Mouse (Mus musculus): ENCODE data around the gene Lrfn2. TPM values are rescaled to one million over a fixed set of nuclear protein-coding genes. Genes with fewer than 3 reads are reported as not detected.

The Lrfn2 gene
- polyA plus RNA-seq, 3 experiments from 2014 or later: not detected

DNA sequence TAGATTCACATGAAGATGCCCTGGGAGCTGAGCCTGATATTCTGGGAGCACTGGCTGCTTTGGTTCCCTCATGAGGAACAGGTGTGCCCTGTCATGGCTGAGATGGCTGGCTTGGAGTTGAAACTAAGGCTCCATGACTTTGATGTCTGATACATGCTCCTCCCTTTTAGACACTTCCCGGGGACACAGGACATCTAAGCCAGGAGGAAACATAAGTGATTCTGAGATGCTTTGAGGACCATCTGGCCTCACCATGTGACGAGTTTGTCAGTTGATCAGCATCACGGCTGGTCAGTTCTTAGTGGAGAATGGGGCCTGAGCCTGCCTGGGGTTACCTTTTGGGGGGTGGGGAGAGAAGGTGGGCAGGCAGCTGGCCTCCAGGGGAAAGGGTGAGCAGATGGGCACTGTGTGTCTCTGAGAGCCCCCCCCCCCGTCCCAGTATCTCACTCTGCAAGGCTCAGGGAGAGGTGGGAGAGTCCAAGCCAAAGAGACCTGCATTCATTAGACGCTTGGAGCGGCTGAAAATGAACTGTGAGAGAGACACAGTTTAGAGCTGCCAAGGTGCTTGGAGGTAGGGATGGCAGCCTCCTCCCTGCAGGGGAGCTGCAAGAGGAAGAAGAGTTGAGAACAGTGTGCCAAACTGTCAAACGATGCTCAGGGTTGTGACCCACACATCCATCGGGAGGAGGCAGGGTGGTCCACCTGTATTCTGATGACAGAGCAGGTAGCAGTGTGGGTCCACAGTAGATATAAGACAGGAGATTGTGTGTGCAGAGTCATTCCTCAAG, 105.2 kb downstream of the Lrfn2 start:
- ATAC-seq: no peak

- ATAC-seq: no peak
Observed at GRCm38 (mm10) chr17:49043806-49044640, 111.8 kb downstream of the Lrfn2 start.

DNA sequence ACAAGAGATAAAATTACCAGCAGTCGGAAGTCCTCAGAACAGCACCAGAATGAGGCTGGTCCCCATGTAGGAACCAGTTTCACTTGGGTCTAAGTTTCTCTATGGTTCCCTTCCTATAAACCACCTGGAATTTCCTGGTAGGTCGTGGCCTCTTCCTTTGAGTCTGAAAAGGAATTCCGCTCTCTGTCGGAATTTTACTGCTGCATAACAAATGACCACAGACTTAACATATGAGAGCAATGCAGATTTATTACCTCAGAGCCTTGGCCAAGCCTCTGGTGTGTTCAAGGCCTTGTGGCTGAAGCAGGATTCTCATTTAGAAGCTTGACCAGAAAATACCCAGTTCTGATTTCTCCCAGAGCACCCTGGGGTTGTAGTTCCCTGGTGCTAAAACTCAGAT, 115.7 kb downstream of the Lrfn2 start:
- no peak for ATAC-seq

GRCm38 (mm10) chr17:49051231-49051630, 119.1 kb downstream of the Lrfn2 start:
- ATAC-seq: no peak

GRCm38 (mm10) chr17:49061141-49061540, 129.0 kb downstream of the Lrfn2 start:
- ATAC-seq: no peak

GRCm38 (mm10) chr17:49063789-49064188, 131.6 kb downstream of the Lrfn2 start:
- no peak for ATAC-seq

DNA sequence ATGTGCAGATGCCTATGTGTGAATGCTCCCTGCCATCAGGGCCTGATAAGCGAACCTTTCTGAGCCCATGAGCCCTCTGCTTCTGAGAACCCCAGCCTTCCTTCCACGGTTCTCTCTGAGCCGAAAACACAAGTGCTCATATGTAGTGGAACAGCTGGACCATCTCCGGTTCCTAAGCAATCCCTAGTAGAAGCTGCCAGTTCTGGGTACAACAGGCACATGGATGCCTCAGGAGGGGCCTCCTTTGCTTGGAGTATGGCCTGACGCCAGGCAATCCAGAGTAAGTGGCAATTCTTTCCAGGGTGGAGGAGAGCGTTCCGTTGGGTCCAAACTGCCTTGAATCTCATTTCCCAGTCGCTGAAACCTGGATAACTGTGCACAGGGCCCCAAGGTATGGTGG, 132.3 kb downstream of the Lrfn2 start:
- ATAC-seq: no peak

DNA sequence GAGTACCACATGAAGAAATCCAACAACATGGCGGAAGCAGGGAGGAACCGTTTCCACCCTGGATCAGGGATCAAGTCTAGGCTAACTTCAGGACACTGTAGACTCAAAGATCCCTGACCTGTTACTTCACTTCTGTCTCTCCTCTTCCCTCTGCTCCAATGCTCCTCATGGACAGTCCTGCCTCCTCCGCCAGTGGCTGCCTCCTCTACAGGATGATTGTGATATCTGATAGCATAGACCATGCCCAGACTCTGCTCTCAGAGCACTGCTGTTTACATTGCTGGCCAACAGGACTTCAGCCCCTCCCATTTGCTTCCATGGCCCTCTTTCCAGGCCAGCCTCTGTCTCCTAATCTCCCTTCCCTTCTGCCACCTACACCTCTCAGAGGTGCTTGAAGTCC, 132.9 kb downstream of the Lrfn2 start:
- ATAC-seq: no peak

DNA sequence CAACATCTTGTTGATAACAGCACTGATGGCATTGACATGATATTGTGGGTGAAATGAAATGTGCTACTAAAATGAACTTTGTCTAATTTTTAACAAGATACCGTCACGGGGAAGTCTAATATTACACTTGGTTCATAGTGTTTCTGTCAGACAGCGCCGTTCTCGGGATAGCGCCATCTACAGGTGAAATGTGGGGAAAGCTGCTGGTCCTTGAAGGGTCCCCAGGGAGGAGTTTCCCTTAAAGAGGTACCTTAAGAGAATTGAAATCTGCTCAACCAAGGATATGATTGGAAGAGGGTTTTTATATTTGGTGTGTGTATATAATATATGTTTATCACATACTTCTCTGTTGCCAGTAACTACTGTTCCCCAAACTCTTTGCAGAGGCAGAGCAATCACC, 134.6 kb downstream of the Lrfn2 start:
- no peak for ATAC-seq

DNA sequence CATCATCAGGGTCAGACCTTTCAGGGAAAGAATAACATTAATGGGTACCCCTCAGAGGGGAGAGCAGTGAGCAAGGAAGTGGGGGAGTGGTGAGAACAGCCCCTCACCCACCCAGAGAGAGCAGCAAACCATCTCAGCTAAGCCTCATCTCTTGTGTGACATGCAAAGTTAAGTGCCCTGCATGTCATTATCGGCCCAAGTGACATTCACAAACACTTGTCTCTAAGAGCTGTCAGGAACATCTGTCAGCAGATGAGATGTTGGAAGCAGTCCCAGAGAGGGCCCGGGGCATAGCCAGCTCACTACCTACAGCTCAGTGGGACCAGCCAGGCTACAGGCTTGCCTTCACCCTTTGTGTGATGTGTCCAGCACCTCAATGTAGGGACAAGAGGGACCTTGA, 146.0 kb downstream of the Lrfn2 start:
- ATAC-seq: no peak

- no peak for ATAC-seq
Observed at GRCm38 (mm10) chr17:49079647-49080046, 147.5 kb downstream of the Lrfn2 start.

GRCm38 (mm10) chr17:49083594-49084380, 151.6 kb downstream of the Lrfn2 start:
- no peak for ATAC-seq

- no peak for ATAC-seq
Observed at GRCm38 (mm10) chr17:49085111-49085510, 152.9 kb downstream of the Lrfn2 start.

DNA sequence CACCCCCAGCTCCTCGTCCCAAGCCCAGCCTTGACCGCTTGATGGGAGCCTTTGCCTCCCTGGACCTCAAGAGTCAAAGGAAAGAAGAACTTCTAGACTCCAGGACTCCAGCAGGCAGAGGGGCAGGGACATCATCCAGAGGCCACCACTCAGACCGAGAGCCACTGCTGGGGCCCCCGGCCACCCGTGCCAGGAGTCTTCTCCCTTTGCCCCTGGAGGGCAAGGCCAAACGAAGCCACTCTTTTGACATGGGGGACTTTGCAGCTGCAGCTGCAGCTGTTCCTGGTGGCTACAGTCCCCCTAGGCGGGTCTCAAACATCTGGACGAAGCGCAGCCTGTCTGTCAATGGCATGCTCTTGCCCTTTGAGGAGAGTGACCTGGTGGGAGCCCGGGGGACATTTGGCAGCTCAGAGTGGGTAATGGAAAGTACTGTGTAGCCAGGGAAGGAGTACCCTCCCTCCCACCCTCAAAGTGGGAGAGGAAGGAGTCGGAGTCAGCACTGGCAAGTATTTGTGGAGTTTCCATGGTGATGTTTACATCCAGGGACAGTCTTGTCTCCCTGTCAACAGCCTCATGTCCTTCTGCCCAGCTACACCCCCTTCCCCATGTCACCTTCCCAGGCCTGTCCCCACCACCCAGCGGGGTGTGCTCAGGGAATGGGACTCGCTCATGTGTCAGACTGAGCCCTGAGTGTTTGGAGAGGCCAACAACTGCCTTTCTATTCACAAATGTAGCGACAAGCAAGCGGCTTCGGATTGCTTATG, 164.8 kb downstream of the Lrfn2 start:
- no peak for ATAC-seq

DNA sequence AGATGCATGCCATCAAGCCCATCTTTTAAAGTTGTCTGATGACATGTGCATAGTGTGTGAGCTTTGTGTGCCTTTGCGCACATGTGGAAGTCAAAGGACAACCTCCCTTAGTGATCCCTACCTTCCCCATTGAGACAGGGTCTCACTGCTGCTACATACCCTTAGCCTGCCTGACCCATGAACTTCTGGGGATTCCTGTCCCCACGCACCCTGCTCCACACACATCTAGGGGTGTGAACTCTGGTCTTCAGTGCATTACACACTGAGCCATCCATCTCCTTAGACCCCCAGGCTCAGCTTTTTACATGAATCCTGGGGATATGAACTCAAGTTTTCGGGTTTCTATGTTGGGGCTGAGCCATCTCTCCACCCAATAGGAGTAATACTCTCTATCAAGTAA, 179.2 kb downstream of the Lrfn2 start:
- ATAC-seq: no peak

DNA sequence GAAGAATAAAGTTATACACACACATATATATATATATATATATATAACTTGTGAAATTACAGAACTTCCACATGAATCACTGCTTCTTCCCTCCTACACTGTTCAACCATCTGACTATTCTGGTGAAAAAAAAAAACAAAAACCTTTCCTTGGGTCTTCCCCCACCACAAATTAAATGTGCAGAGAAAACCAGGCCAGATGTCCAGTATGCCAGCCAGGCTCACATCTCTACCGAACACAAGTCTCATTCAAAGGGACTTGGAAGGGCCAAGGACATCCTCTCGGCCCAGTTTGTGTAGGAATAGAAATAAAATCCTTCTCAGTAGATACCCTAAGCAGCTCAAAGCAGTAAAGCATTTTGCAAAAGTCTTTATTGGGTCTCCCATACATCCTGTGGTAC, 179.7 kb downstream of the Lrfn2 start:
- no peak for ATAC-seq

GRCm38 (mm10) chr17:49113336-49113735, 181.2 kb downstream of the Lrfn2 start:
- ATAC-seq: no peak

DNA sequence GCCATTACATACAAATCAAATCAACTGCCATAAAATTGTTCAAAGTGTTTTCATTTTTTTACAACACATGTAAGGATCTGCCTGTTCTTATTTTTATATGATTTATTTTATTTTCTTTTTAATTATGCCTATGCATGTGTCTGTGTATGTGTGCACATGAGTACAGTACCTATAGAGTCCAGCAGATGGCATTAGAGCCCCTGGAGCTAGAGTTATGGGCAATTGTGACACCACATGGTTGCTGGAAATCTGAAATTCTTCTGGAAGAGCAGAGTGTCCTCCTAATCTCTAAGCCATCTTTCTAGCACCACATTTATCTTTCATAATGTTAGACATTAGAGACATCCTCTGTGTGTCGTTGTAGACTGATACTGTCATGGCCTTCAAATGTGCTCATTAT, 192.0 kb downstream of the Lrfn2 start:
- ATAC-seq: no peak

DNA sequence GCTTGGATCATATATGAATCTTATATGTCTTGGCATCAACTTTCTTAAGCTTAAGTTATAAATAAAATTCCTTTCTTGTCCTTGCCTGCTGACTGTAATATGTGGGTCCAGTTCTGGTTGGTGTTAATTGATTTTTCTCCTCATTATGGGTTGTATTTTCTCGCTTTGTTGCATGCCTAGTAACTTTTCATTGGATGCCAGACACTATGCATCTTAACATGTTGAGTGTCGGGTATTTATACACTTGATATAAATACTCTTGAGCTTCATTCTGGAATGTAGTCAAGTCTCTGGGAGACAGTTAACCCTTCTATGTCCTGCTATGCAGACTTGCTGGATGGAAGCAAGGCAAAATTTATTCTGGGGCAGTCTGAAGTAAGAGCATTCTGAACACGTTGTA, 192.5 kb downstream of the Lrfn2 start:
- ATAC-seq: no peak

Data from inflammation-experienced regulatory T-cells, adult 6 months (primary cell).